Mouse (Mus musculus) limb, embryonic 11.5 days (tissue): Measurements from ENCODE around the gene Ntan1. TPM values are rescaled to one million over a fixed set of nuclear protein-coding genes. Genes with fewer than 3 reads are reported as not detected.
"Not testable (repeated sequence)": the region's sequence is repeated elsewhere in the genome, so short reads cannot be mapped to it uniquely, and the experiment has no call there.

Experiments
- ATAC-seq: fragments of 200-750 bp; cut with Nextera tagmentation; 2 replicates; pipeline ENCODE4 v1.8.0; 2017; ENCODE audit warnings: low read depth; ENCODE audit not compliant: insufficient number of reproducible peaks, low FRiP score, low TSS enrichment
- DNase-seq: peaks from one replicate; pipeline ENCODE4 v3.0.0-alpha.2; 2015; ENCODE audit warnings: low spot score
- H3K27ac ChIP-seq: fragments of 300-500 bp; sonication (generic); replicated peaks from 2 replicates; pipeline ENCODE4 v1.5.1; 2014; ENCODE audit warnings: low read depth, mild to moderate bottlenecking, low read length
- H3K27me3 ChIP-seq: fragments of 300-500 bp; sonication (generic); 2 replicates; pipeline ENCODE4 v1.6.1; 2014; ENCODE audit warnings: mild to moderate bottlenecking, low read length, mixed read lengths; ENCODE audit not compliant: control insufficient read depth, insufficient read depth
- H3K36me3 ChIP-seq: fragments of 300-500 bp; sonication (generic); 2 replicates; pipeline ENCODE4 v1.6.1; 2014; ENCODE audit warnings: mild to moderate bottlenecking, low read length, moderate library complexity, mixed read lengths; ENCODE audit not compliant: control insufficient read depth, insufficient read depth
- H3K4me1 ChIP-seq: fragments of 300-500 bp; sonication (generic); 2 replicates; pipeline ENCODE4 v1.6.1; 2014; ENCODE audit warnings: low read length, mixed read lengths; ENCODE audit not compliant: control insufficient read depth, insufficient read depth
- H3K4me2 ChIP-seq: fragments of 300-500 bp; sonication (generic); 2 replicates; pipeline ENCODE4 v1.6.1; 2014; ENCODE audit warnings: low read depth, mild to moderate bottlenecking, moderate library complexity; ENCODE audit not compliant: severe bottlenecking
- H3K4me3 ChIP-seq: fragments of 300-500 bp; sonication (generic); 2 replicates; pipeline ENCODE4 v1.5.1; 2014; ENCODE audit warnings: low read depth, low read length
- H3K9ac ChIP-seq: fragments of 300-500 bp; sonication (generic); 2 replicates; pipeline ENCODE4 v1.6.1; 2014; ENCODE audit warnings: mild to moderate bottlenecking, low read length
- H3K9me3 ChIP-seq: fragments of 300-500 bp; sonication (generic); 2 replicates; pipeline ENCODE4 v1.6.1; 2016; ENCODE audit warnings: low read length; ENCODE audit not compliant: control insufficient read depth
- WGBS: fragments of 180-500 bp; shearing (Covaris S2); extraction: QIAGEN DNeasy Blood & Tissue Kit; methylation state at CpG from one replicate; pipeline ENCODE4 v1.1.7; 2014; 5-methylcytosine and 5-hydroxymethylcytosine counted together
- polyA plus RNA-seq: library from polyadenylated mRNA; unstranded; fragments of >200 nt; fragmentation: Nextera tagmentation; extraction: Ambion mirVana; gene quantifications from 2 replicates; pipeline ENCODE4 v1.2.1, GENCODE M21; 2014

Ntan1 gene
- 153 and 158 TPM in 2 replicates for polyA plus RNA-seq

- under 1% methylated on average over 57 of the region's 58 CpGs for WGBS
- ATAC-seq, result peak; percentile 97
- Histone ChIP-seq H3K9me3 (no peaks in the 10 kb centered on the region), H3K4me3 (peak within 1 kb of the TSS; percentile 73), H3K36me3 (peaks cover 1% of the 10 kb centered on the region; the same call in 1 of the 2 replicates), H3K4me1 (no peaks in the 10 kb centered on the region), H3K4me2 (peak within 1 kb of the TSS; percentile 84), H3K27ac (peak within 1 kb of the TSS; percentile 93), H3K9ac (peak within 1 kb of the TSS; percentile 79), H3K27me3 (no peaks in the 10 kb centered on the region)
- DNase-seq, result peak; percentile 97
Measured at GRCm38 (mm10) chr16:13818560-13819393, at the start of gene Ntan1. Ntan1 (plus strand) TSS chr16:13818845.

DNA sequence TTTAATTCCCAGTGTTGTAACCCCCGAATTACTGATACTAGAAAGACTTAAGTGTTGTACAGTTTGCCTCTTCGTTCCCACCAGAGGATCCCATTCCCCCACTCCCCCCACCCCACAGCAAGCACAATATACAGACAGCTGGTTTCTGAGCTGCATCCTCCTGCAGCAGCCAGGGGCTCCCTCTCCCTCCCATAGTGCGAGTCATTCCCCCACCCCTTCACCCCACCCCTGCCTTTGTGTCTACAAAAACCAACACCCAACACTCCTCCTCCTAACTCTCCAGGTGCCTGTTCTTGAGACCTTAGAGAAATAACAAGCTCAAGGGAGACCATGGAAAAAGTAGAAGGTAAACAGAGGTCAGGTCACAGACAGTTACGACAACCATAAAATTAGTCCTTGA is 47.0 kb upstream of the Ntan1 start:
- not testable (repeated sequence) for ATAC-seq, H3K9me3 ChIP-seq, DNase-seq, H3K4me1 ChIP-seq, H3K9ac ChIP-seq, H3K27me3 ChIP-seq, H3K4me2 ChIP-seq, H3K27ac ChIP-seq, H3K4me3 ChIP-seq, H3K36me3 ChIP-seq
- WGBS, result 68% methylated on average over 4 of the region's 4 CpGs

- not testable (repeated sequence) for H3K27ac ChIP-seq, DNase-seq, H3K27me3 ChIP-seq, H3K4me2 ChIP-seq, H3K4me3 ChIP-seq, H3K36me3 ChIP-seq, H3K9me3 ChIP-seq, H3K9ac ChIP-seq, H3K4me1 ChIP-seq, ATAC-seq
- WGBS, result 72% methylated on average over 5 of the region's 5 CpGs
Measured at GRCm38 (mm10) chr16:13772051-13772450, 46.6 kb upstream of the Ntan1 start.

DNA sequence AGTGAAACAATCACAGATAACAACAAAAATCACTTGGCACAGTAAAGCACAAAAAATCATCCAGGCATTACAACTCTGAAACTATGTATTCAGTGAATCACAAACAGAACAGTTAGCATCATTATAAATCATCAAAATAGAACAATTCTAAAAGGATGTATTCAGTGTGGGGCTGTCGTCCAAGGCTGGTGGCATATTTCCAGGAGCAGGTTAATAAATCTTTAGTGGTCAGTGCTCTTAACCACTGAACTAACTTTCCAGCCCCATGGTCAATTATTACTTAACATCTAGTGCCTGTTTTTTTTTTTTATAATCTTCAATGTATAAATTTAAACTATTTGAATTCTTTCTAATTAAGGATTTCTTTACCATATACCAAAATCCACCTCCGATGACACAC is 44.6 kb upstream of the Ntan1 start:
- H3K36me3 ChIP-seq, H3K4me2 ChIP-seq, ATAC-seq, DNase-seq, H3K4me1 ChIP-seq, H3K27ac ChIP-seq, H3K9me3 ChIP-seq, H3K9ac ChIP-seq, H3K27me3 ChIP-seq, H3K4me3 ChIP-seq: not testable (repeated sequence)
- WGBS, result 87% methylated on average over 2 of the region's 2 CpGs

DNA sequence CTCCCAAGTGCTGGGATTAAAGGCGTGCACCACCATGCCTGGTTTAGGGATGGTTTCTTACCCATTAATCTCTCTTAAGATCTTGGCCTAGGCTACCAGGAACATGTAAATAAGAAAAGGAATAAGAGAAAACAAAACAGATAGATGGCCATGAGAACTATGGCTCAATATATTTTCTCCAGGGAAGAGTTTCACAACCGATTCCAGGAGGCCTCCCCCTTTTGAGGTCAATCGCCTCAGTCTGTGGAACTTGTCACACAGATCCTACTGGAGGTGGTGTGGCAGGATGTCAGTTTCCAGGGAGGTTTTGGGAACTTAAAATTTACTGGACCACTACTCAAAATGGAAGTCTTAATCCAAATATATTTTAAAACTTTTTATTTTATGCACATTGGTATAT is 44.0 kb upstream of the Ntan1 start:
- H3K4me3 ChIP-seq, ATAC-seq, DNase-seq, H3K9ac ChIP-seq, H3K4me1 ChIP-seq, H3K36me3 ChIP-seq, H3K27me3 ChIP-seq, H3K27ac ChIP-seq, H3K4me2 ChIP-seq, H3K9me3 ChIP-seq: not testable (repeated sequence)
- 83% methylated on average over 3 of the region's 3 CpGs for WGBS

- H3K27ac ChIP-seq, result peak within 1 kb of the TSS; percentile 37; the same call in 1 of the 2 replicates
- DNase-seq (peak; percentile 85), ATAC-seq (peak; percentile 98)
- no peaks in the 10 kb centered on the region for H3K27me3 ChIP-seq
- WGBS, result under 1% methylated on average over 57 of the region's 57 CpGs
- H3K9ac ChIP-seq, result peak within 1 kb of the TSS; percentile 85
- H3K4me1 ChIP-seq, result peaks cover 7% of the 10 kb centered on the region; the same call in 1 of the 2 replicates
- H3K4me2 ChIP-seq, result peak within 1 kb of the TSS; percentile 79
- H3K36me3 ChIP-seq, result peaks cover 2% of the 10 kb centered on the region; the same call in 1 of the 2 replicates
- H3K4me3 ChIP-seq, result peak within 1 kb of the TSS; percentile 69
- H3K9me3 ChIP-seq, result no peaks in the 10 kb centered on the region
Measured at GRCm38 (mm10) chr16:13780353-13781036, 38.1 kb upstream of the Ntan1 start, which contains the start of gene Rrn3. Rrn3 (plus strand) TSS chr16:13780708.

DNA sequence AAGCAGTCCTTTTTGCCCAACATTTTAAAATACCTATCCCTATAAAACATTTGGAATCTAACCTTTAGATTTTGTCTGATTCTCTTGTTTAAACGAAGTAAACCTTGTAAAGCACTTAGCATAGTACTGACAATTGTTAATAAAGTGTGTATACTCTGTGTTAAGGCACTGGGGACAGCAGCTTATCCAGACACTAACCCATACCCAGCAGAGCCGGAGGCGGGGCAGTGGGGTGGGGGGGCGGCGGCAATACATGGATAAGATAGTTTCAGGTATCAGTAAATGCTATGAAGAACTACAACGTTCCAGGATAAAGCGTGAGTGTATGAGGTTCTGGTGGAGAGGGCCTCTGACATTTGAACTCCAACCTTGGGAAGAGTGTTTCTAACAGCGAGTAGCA is 37.4 kb upstream of the Ntan1 start:
- H3K9me3 ChIP-seq, result no peaks in the 10 kb centered on the region
- no peak for DNase-seq
- H3K4me3 ChIP-seq, result peak overlapping the region; percentile 69
- H3K27me3 ChIP-seq, result no peaks in the 10 kb centered on the region
- 37% methylated on average over 8 of the region's 8 CpGs for WGBS
- no peak overlapping the region for H3K27ac ChIP-seq
- H3K4me2 ChIP-seq, result peak overlapping the region; percentile 79
- peaks cover 7% of the 10 kb centered on the region; the same call in 1 of the 2 replicates for H3K4me1 ChIP-seq
- H3K36me3 ChIP-seq, result peaks cover 2% of the 10 kb centered on the region; the same call in 1 of the 2 replicates
- ATAC-seq, result no peak
- H3K9ac ChIP-seq, result peak overlapping the region; percentile 22; the same call in 1 of the 2 replicates

GRCm38 (mm10) chr16:13785932-13786331 is 32.7 kb upstream of the Ntan1 start:
- H3K4me2 ChIP-seq, result no peak overlapping the region
- no peak overlapping the region for H3K4me3 ChIP-seq
- WGBS, result 91% methylated on average over 3 of the region's 3 CpGs
- DNase-seq, result no peak
- no peak for ATAC-seq
- H3K4me1 ChIP-seq, result peaks cover 5% of the 10 kb centered on the region; the same call in 1 of the 2 replicates
- peaks cover 8% of the 10 kb centered on the region; the same call in 1 of the 2 replicates for H3K36me3 ChIP-seq
- no peak overlapping the region for H3K9ac ChIP-seq
- no peaks in the 10 kb centered on the region for H3K27me3 ChIP-seq
- no peak overlapping the region for H3K27ac ChIP-seq
- H3K9me3 ChIP-seq, result no peaks in the 10 kb centered on the region
